Mouse (Mus musculus) olfactory bulb, adult 2 months (tissue): ENCODE data around the gene AC161166.1.

Source experiments
- CTCF ChIP-seq: fragments of 200-500 bp; IDR thresholded peaks from 2 replicates; pipeline ENCODE4 v1.5.1; 2012; ENCODE audit warnings: low read depth, mild to moderate bottlenecking, low read length, moderate library complexity; ENCODE audit not compliant: insufficient read depth
- POLR2A ChIP-seq: fragments of 200-500 bp; IDR thresholded peaks from 2 replicates; pipeline ENCODE4 v1.6.1; 2012; ENCODE audit warnings: mild to moderate bottlenecking, low read depth, low read length, moderate library complexity; ENCODE audit not compliant: insufficient read depth

- TF ChIP-seq CTCF (no peak), POLR2A (no peak)
These were observed 24.8 kb upstream of the AC161166.1 start for GRCm38 (mm10) chr7:24537081-24537480.
